22 mouse cellular contexts compared by ENCODE assay signal in the genomic region with DNA sequence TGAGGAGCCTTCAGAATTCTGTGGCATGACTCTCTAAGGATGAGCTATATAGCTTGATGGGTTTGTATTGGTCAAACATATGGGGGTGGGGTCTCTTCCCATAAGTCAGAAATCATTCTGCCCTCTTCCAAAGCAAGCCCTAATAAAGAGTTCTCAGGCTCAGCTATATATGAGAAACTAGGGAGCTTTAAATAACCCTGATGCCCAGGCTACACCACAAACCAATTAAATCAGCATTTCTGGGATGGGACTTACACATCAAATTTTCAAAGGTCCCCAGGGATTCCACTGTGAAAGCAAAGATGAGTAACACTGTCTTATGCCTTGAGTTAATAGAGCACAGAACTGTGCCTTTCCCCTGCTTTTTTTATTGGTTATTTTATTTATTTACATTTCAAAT.
DNase-seq lines count a peak whose midpoint lies in the region; ATAC-seq and TF ChIP-seq lines count a peak whose summit lies in the region.
"Had no signal": no experiment of that assay in that cellular context is flagged by ENCODE, and none has a peak within 500 bp of the region (broad histone marks: within the 10 kb centered on the region; RNA-seq: fewer than 3 reads in every experiment).

No protein-coding gene starts in this region.

- TF ChIP-seq POLR2A in CH12.LX (IDR thresholded peaks at IDR 0.05; ENCODE audit: low read depth, low read length) = no peak

- H3K27ac ChIP-seq in neural tube, embryonic 11.5 days (ENCODE audit: low read depth, low read length) = no peak overlapping the region
- no peak overlapping the region for H3K27ac ChIP-seq in CH12.LX (ENCODE audit: insufficient read depth, low read depth)
- H3K27ac ChIP-seq in neural tube, embryonic 13.5 days (replicated peaks) = no peak overlapping the region
- H3K27ac ChIP-seq in embryonic facial prominence, embryonic 10.5 days (replicated peaks) = no peak overlapping the region
- H3K27ac ChIP-seq: embryonic facial prominence, embryonic 13.5 days; forebrain, embryonic 12.5 days; forebrain, embryonic 15.5 days; heart, embryonic 13.5 days; hindbrain, embryonic 12.5 days had no signal

- no peak for TF ChIP-seq RAD21 in CH12.LX (IDR thresholded peaks at IDR 0.05; ENCODE audit: low read depth, low read length)

- TF ChIP-seq CTCF in CH12.LX (conservative IDR thresholded peaks at IDR 0.05 in 1 of 2, IDR thresholded peaks at IDR 0.05 in 1 of 2; ENCODE audit: low read depth in 2 of 2, low read length in 2 of 2) = no peak

- H3K4me3 ChIP-seq in neural tube, embryonic 11.5 days (ENCODE audit: low read depth, low read length) = no peak overlapping the region
- no peak overlapping the region for H3K4me3 ChIP-seq in CH12.LX (replicated peaks in 1 of 3; ENCODE audit: low read depth in 2 of 3, low read length in 2 of 3, poor library complexity in 1 of 3)
- no peak overlapping the region for H3K4me3 ChIP-seq in neural tube, embryonic 13.5 days
- no peak overlapping the region for H3K4me3 ChIP-seq in embryonic facial prominence, embryonic 10.5 days
- H3K4me3 ChIP-seq: embryonic facial prominence, embryonic 13.5 days; erythroblast, embryonic 14.5 days; forebrain, embryonic 12.5 days; forebrain, embryonic 15.5 days; heart, embryonic 13.5 days; hindbrain, embryonic 12.5 days had no signal

- no peak overlapping the region for H3K9ac ChIP-seq in neural tube, embryonic 11.5 days (ENCODE audit: low read length)
- no peak overlapping the region for H3K9ac ChIP-seq in CH12.LX (ENCODE audit: insufficient read depth, low read depth)
- no peak overlapping the region for H3K9ac ChIP-seq in neural tube, embryonic 13.5 days
- H3K9ac ChIP-seq: embryonic facial prominence, embryonic 13.5 days; forebrain, embryonic 12.5 days; forebrain, embryonic 15.5 days; heart, embryonic 13.5 days; hindbrain, embryonic 12.5 days had no signal

- H3K4me2 ChIP-seq in neural tube, embryonic 11.5 days (ENCODE audit: low read depth) = no peak overlapping the region
- H3K4me2 ChIP-seq in CH12.LX (ENCODE audit: insufficient read depth, low read depth, poor library complexity, severe bottlenecking) = no peak overlapping the region
- no peak overlapping the region for H3K4me2 ChIP-seq in neural tube, embryonic 13.5 days
- H3K4me2 ChIP-seq: embryonic facial prominence, embryonic 13.5 days; forebrain, embryonic 12.5 days; forebrain, embryonic 15.5 days; heart, embryonic 13.5 days; hindbrain, embryonic 12.5 days had no signal

- no peaks in the 10 kb centered on the region for H3K9me3 ChIP-seq in neural tube, embryonic 11.5 days (ENCODE audit: control insufficient read depth, low read length)
- no peaks in the 10 kb centered on the region for H3K9me3 ChIP-seq in CH12.LX (replicated peaks; ENCODE audit: low read length)
- H3K9me3 ChIP-seq in neural tube, embryonic 13.5 days = no peaks in the 10 kb centered on the region
- H3K9me3 ChIP-seq in embryonic facial prominence, embryonic 10.5 days = no peaks in the 10 kb centered on the region
- H3K9me3 ChIP-seq: embryonic facial prominence, embryonic 13.5 days; forebrain, embryonic 12.5 days; forebrain, embryonic 15.5 days; heart, embryonic 13.5 days; hindbrain, embryonic 12.5 days had no signal

- dilution Hi-C loops in CH12.LX (cut with MboI; ENCODE audit: extremely low pct_ligation_motif_present, extremely low pct_unique_long_range_greater_than_20kb, low sequenced_read_pairs) = no loop called here

- ATAC-seq in neural tube, embryonic 11.5 days (ENCODE audit: insufficient read depth, low FRiP score, low TSS enrichment) = peak; percentile 50; the same call in 1 of the 2 replicates
- peak; percentile 61 for ATAC-seq in neural tube, embryonic 13.5 days (ENCODE audit: low read depth)
- no peak for ATAC-seq in megakaryocyte progenitor cell, adult 5-6 weeks (replicated peaks; ENCODE audit: poor library complexity)
- ATAC-seq: forebrain, embryonic 15.5 days; hindbrain, embryonic 16.5 days had no signal

- no peak for DNase-seq in neural tube, embryonic 11.5 days (ENCODE audit: low spot score)
- DNase-seq in neural tube, embryonic 10.5 days (ENCODE audit: extremely low spot score, low spot score) = no peak
- peak; percentile 1 for DNase-seq in CH12.LX (ENCODE audit: extremely low read depth)
- no peak for DNase-seq in heart, postnatal 14 days
- no peak for DNase-seq in embryonic facial prominence, embryonic 10.5 days (ENCODE audit: low spot score)
- DNase-seq: adrenal gland, adult 2 months; adrenal gland, postnatal 14 days; cerebellum, adult 11 months; cerebellum, adult 2 months; cerebellum, adult 9-11 months; cerebellum, postnatal 25 days; gastrocnemius, postnatal 25 days; heart, adult 18-20 months had no signal

- no peak for TF ChIP-seq EP300 in CH12.LX (IDR thresholded peaks at IDR 0.05; ENCODE audit: low read length)

- no peaks in the 10 kb centered on the region for H3K4me1 ChIP-seq in neural tube, embryonic 11.5 days (ENCODE audit: control insufficient read depth, insufficient read depth, low read length)
- no peaks in the 10 kb centered on the region for H3K4me1 ChIP-seq in CH12.LX (ENCODE audit: control insufficient read depth in 1 of 2, insufficient read depth in 2 of 2)
- no peaks in the 10 kb centered on the region for H3K4me1 ChIP-seq in neural tube, embryonic 13.5 days (replicated peaks)
- peaks cover 4% of the 10 kb centered on the region; the same call in 1 of the 2 replicates for H3K4me1 ChIP-seq in embryonic facial prominence, embryonic 10.5 days
- H3K4me1 ChIP-seq: forebrain, embryonic 12.5 days; forebrain, embryonic 15.5 days; heart, embryonic 13.5 days; hindbrain, embryonic 12.5 days had no signal

- H3K27me3 ChIP-seq in neural tube, embryonic 11.5 days (ENCODE audit: control insufficient read depth, insufficient read depth, low read length) = no peaks in the 10 kb centered on the region
- no peaks in the 10 kb centered on the region for H3K27me3 ChIP-seq in CH12.LX (replicated peaks)
- H3K27me3 ChIP-seq in neural tube, embryonic 13.5 days = no peaks in the 10 kb centered on the region
- no peaks in the 10 kb centered on the region for H3K27me3 ChIP-seq in embryonic facial prominence, embryonic 10.5 days (replicated peaks; ENCODE audit: low read depth, poor library complexity, severe bottlenecking)
- H3K27me3 ChIP-seq: embryonic facial prominence, embryonic 13.5 days; forebrain, embryonic 12.5 days; forebrain, embryonic 15.5 days; heart, embryonic 13.5 days; hindbrain, embryonic 12.5 days had no signal

- H3K36me3 ChIP-seq in neural tube, embryonic 11.5 days (ENCODE audit: control insufficient read depth, insufficient read depth, low read length) = no peaks in the 10 kb centered on the region
- no peaks in the 10 kb centered on the region for H3K36me3 ChIP-seq in CH12.LX (replicated peaks in 1 of 2; ENCODE audit: control insufficient read depth in 1 of 2, insufficient read depth in 1 of 2, low read length in 1 of 2)
- H3K36me3 ChIP-seq in neural tube, embryonic 13.5 days = no peaks in the 10 kb centered on the region
- no peaks in the 10 kb centered on the region for H3K36me3 ChIP-seq in embryonic facial prominence, embryonic 10.5 days (replicated peaks)
- H3K36me3 ChIP-seq: embryonic facial prominence, embryonic 13.5 days; forebrain, embryonic 12.5 days; forebrain, embryonic 15.5 days; heart, embryonic 13.5 days; hindbrain, embryonic 12.5 days had no signal

- intact Hi-C loops in heart, postnatal 14 days (cut with DNase I) = no loop called here

- in situ Hi-C loops in CH12.LX (cut with MboI; ENCODE audit: low pct_ligation_motif_present, low pct_unique_long_range_greater_than_20kb, low sequenced_read_pairs) = no loop called here

- no peaks in the 10 kb centered on the region for H3K79me2 ChIP-seq in CH12.LX (replicated peaks; ENCODE audit: control insufficient read depth, extremely low read depth, insufficient read depth, poor library complexity, severe bottlenecking)

TF ChIP-seq in CH12.LX, 34 proteins besides CTCF, POLR2A, EP300 and RAD21:
- TF ChIP-seq NRF1 (IDR thresholded peaks at IDR 0.05; ENCODE audit: low read depth, low read length) (no peak), HCFC1 (IDR thresholded peaks at IDR 0.05; ENCODE audit: low read depth, low read length) (no peak), SIN3A (IDR thresholded peaks at IDR 0.05; ENCODE audit: low read length) (no peak), TCF12 (IDR thresholded peaks at IDR 0.05; ENCODE audit: low read depth, low read length) (no peak), CHD1 (IDR thresholded peaks at IDR 0.05; ENCODE audit: low read depth, low read length) (no peak), MAX (IDR thresholded peaks at IDR 0.05; ENCODE audit: low read length) (no peak), BHLHE40 (IDR thresholded peaks at IDR 0.05; ENCODE audit: low read depth, low read length) (no peak), SMC3 (IDR thresholded peaks at IDR 0.05; ENCODE audit: low read depth, low read length) (no peak), MAFK (IDR thresholded peaks at IDR 0.05; ENCODE audit: insufficient replicate concordance, low read length) (no peak), IRF4 (IDR thresholded peaks at IDR 0.05; ENCODE audit: low read depth, low read length) (no peak), JUN (IDR thresholded peaks at IDR 0.05; ENCODE audit: insufficient read depth, low read depth, low read length) (no peak), GABPA (IDR thresholded peaks at IDR 0.05; ENCODE audit: insufficient replicate concordance, low read depth, low read length) (no peak)
